Mouse (Mus musculus) kidney, adult 2 months (tissue): ENCODE measurements around the gene Foxl1.

Experiments used
- CTCF ChIP-seq: fragments of 200-500 bp; conservative IDR thresholded peaks from 2 replicates; pipeline ENCODE4 v1.5.1; 2011; ENCODE audit warnings: low read depth, mild to moderate bottlenecking, control low read depth, low read length, moderate library complexity, mixed read lengths; ENCODE audit not compliant: insufficient read depth, insufficient read length
- POLR2A ChIP-seq: fragments of 200-500 bp; IDR thresholded peaks from one replicate; pipeline ENCODE4 v1.6.1; 2011; ENCODE audit warnings: low read depth, low read length, control low read depth

DNA sequence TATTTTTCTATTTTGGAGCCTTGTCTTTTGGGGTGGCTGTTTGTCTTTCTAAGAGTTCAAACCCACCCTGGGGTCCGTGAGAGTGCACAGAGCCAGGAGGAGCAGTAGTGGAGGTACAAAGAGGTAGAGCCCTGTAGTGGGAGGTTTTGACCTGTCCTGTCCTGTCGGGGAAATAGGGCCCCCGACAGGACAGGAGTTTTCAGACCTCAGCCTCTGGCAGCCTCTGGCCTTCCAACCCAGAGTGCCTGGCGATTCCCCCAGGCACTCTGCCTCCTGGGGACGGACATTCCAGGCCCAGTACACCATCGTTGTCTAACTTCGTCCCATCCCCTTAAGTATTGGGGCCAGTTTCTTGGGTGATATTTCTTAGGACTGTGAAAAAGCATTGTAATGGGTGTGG lies 5.4 kb upstream of the Foxl1 start:
- TF ChIP-seq POLR2A = no peak
- TF ChIP-seq CTCF = no peak
